Mouse (Mus musculus) erythroblast, embryonic 14.5 days (primary cell): ENCODE measurements around the gene Usp24.

Source experiments
- GATA1 ChIP-seq: IDR thresholded peaks from 2 replicates; pipeline ENCODE4 v1.6.1; 2012; ENCODE audit warnings: low read length, inconsistent platforms, mixed read lengths
- TAL1 ChIP-seq: IDR thresholded peaks from 3 replicates; pipeline ENCODE4 v1.6.1; 2012; ENCODE audit warnings: low read length, inconsistent platforms, mixed read lengths

DNA sequence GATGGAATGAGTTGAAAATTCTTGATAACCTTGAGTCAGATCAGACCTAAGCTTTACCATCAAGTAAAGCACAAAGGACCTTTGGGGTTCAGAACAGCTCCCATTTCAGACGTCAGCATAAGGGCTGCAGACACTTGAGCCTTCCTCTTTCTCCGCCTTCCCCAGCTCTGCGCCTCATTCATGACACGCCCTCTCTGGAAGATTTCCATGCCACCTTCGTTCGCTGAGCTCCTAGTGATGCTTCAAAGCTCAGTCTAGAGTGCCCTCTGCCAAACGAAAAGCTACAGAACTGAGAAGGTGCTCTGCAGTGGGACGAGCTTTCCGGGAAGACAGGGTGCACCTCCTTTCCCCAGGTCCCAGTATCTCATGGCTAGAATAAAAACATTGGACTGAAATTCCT, 146.0 kb downstream of the Usp24 start:
- TF ChIP-seq GATA1 (no peak), TAL1 (no peak)
